Mouse (Mus musculus): ENCODE measurements at regions not wholly inside any gene's neighbourhood (a gene's known extent, or its start where the extent isn't known, plus 50 kb on each side); places are given as distances from the start of the nearest gene placed in this dataset.

DNA sequence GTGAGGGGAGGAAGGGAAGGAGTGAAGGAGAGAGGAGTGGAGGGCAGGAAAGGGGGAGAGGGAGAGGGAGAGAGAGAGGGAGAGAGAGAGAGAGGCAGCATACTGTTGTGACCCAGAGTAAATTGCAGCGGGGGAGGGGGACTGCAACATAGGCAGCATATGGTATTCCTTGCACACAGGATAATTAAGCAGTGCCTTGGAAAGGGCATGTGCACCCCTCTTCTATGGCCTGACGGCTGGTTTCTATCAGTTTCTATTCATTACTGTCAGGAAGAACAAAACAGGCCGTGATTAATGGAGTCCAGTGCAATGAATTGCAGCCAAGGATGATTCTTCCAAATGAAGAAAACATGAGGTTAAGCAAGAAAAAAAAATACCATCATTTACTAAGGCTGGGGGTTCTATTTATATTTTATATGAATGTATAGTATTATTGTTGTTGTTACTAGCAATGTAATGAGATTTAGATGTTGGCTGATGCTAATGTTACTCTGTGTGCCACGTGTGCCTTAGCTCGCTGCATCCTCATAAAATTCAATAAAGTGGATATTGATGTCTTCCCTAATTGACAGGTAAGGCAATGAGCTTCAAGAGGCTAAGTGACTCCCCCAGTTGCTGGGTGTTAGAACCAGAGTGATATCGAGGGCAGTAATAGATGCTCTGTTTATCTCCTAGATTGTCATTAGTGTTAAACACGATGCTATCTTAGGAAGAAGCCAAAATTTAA lies 181.3 kb downstream of the Gm19935 start:
- DNase-seq (ENCODE audit: low read depth, low spot score): no peak

DNA sequence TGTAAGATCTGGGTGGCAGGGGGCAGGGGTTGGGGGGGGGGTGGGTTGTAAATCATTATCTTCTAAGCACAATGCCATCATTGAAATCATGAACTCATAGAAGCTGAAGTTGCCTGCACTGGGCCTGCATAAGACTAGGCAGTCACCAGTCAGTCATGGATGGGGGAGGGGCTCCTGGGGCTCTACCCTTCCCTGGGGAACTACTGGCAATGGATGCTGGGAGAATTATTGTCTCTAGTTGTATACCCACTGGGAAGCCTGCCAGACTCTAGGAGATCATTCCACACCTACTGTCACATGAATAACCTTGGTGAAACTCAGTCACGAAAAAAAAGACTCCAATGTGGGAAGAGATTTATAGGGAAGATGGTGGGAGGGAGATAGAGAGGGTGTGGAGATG lies 186.4 kb downstream of the Gm19935 start:
- no peak for DNase-seq (ENCODE audit: low read depth, low spot score)

DNA sequence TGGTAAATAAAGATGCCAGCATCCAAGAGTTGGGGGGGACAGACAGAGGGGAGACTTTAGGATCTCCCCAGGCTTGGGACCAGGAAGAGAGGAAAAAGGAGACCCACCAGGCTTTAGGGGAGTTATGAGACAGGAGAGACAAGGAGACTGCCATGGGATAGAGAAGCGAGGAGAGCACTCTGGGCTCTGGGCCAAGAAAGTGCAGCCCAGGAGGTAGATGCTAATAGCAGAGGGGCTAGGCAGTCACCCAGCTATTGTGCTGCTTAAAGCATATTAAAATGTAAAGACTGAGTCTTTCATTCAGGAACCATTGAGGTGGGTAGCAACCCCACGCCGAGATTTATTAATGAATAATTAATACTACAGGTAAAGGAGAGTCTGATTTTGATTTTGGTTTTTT lies 208.8 kb downstream of the Gm19935 start:
- no peak for DNase-seq (ENCODE audit: low read depth, low spot score)

DNA sequence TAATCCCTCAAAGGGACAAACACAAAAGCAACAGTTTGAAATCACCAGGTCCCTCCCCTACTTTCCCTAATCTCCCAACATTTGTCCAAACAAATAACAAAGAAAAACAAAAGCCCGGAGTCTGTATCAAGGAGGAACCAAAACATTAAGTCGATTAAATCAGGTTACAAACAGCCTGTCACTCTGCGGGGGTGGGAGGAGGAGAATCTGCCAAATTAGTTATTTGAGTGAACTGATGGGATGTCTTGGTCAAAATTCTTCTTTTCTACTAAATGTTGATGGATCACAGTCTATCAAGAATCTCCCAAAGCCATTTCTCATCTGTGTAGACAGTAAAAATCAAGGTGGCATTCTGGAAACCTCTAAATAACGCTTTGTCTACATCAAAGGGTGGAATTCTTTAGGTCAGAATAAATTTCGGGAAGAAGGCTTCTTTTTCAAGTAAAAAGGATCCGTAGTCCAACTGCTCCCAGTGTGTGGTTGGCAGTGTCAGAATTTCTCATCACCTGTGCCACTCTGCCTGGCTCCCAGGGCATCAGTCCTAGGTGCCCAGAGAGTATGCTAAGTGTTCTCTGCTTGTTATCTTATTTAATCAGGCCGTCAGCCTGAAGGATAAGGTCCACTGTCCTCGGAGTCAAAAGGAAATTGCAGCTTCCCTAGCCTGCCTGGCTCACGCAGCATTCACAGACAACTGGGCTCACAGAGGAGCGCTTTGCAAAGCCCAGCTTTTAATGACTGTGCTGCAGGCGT lies 216.1 kb downstream of the Gm19935 start:
- DNase-seq (ENCODE audit: low read depth, low spot score): no peak

DNA sequence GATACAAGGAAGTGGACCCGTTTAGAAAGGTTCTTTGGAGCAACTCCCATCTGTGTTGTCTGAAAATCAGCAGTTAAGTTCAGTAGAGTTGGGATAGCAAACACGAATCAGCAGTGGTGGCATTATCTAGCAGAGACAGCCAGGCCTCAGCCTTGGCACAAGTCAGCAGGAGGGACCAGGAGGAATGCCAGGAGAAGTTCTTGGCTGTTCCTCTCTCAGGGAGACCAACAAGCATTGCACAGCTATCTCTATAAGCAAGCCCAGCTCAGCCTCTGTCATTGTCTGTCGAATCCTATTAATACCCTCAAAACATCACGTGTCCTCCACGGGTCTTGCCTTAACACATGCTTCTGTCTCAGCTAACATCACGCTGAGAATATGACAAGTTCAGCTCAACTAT lies 219.8 kb downstream of the Gm19935 start:
- no peak for DNase-seq (ENCODE audit: low read depth, low spot score)

DNA sequence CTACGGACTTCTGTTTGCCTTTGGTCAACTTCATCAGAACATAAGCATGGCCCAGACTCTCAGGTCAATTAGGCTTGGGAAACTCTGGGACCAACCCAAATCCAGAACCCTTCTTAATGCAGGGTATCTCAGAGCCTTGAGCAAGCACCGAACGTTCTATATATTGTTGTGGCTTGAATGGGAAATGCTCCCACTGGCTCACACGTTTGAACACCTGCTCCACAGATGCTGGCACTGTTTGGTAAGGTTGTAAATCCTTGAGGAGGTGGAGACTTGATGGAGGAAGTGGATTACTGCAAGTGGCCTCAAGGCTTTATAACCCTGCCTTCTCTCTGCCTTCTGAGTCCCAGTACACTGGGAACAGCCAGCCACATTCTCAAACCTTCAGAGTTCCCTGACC lies 231.3 kb upstream of the Tox3 start:
- no peak for DNase-seq (ENCODE audit: low read depth, low spot score)

DNA sequence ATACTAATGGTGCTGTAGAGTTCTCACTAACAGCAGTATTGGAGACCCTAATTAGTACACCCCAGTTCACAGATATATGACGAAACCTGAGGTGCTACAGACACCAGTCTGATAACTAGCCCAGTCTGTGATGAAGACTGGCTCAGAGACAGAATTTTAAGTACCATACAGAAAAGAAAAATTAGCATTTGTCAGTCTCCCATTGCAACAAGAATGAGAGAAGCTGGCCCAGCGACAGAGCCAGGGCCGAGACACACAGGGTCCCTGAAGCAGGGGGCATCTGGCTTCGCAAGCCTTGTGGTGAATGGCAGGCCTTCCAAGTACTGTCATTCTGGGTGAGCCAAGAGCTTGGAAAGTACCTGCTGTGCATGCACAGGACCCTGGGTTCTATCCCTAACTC lies 228.8 kb upstream of the Tox3 start:
- DNase-seq (ENCODE audit: low read depth, low spot score): no peak

DNA sequence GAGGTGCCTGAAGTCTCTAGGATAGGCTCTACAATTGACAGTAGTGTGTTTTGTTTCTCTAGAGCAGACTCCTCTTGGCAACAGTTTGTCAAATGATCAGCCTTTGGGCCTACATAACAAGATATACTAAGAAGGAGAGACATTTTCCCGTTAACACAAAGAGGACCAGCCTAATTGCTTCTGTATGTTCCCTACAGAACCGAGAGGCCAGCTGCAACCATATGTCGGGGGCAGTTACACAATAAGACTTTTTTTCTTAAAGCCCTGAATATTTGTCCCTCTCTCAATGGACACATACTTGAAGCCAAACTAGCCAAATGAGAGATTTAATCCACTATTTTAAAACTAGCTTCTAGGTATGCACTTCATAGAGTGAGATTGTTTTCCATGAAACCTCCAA lies 226.5 kb upstream of the Tox3 start:
- DNase-seq (ENCODE audit: low read depth, low spot score): no peak

DNA sequence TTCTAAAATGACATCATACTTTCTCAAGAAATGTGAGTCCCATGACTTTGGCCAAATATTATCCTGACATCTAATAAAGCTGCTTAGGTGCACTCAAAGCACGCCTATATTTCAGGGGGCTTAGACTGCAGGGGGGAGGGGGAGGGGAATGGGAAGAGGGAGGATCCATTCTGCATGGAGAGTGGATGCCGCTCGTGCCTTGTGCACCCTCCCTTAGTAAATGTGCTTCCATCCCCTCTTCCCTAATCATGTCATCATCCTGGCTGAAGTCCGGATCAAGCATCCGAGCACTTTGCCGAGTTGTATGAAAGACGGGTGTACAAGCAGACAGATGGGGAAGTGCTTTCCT lies 207.9 kb upstream of the Tox3 start:
- DNase-seq (ENCODE audit: low read depth, low spot score): no peak

DNA sequence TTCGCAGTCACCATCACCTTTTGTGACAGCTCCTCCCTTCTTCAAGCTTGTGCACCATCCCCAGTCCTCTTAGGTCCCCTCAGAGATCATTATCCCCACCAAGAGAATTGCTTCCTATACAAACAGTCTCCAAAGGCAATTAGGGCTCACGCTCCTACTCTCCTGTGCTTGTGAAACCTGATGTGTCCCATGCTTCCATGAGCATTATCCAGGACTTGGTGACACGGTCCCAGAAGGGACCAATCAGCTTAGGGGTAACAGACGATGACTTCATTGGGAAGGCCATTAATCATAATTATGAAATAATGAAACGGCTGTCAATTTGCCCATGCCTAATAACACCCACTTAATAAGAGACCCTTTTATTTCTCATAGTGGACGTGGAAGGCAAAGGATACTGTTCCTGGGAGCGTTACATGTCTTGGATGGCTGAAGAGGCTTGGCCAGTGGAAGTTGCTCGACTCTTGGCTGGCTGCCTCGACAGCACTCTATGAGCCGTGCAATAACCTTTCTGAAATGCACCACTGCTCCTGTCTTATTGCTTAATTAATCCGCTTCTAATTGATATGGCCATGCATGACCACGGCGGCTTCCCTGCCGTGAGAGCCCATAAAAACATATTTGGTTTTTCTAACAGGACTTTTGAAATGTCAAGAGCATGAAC lies 207.4 kb upstream of the Tox3 start:
- DNase-seq (ENCODE audit: low read depth, low spot score): no peak

DNA sequence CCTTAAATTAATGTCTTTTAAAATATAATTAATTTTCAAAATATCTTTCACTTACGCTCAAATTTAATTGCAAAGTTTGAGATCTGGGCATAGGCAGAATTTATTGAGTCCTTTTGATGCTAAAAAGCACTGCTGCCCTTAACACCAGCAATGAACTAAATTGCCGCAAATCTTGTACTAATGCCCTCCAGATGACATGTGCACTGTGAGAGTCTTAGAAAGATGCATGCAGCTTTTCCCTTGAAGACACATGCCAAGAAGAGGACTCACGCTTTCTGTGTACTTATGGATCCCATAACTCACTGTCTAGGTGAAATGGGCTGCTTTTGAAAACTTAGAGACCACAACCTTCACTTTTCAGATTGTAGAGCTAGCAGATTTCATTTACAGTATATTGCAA lies 199.1 kb upstream of the Tox3 start:
- DNase-seq (ENCODE audit: low read depth, low spot score): no peak

DNA sequence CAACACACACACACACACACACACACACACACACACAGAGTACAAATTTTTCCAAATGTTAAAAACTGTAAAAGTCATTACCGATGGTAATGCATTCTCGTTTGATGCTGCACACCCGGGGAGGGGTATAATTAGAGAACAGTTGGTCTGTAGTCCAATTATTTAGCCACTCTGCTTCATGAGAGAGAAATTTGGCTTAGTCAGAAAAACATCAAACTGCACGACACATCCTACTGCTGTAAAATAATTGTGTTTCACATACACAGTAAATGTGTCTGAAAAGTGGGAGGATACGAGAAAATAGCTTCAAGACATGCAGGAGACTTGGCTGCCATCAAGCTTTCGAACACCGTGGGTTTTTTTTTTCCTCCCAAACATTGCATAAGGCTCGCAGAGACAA lies 194.5 kb upstream of the Tox3 start:
- DNase-seq (ENCODE audit: low read depth, low spot score): no peak

DNA sequence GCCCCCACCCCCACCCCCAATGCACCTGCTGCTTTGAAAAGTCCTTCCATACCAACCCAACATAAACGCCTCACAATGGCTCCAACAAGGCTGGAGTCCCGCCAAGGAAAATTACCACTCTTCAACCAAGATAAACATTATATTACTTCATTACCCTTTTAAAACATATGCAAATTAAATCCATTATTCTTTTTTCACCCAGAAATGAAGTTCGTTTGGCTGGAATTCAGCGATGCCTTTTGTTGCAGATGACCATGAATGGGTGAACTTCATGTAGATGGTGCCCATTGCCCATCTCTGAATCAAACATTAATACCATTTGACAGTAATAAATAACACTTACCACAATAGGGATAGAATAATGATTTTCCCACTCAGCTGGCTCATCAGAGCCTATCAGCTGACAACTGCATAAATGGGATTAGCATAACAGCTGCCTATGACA lies 188.1 kb upstream of the Tox3 start:
- no peak for DNase-seq (ENCODE audit: low read depth, low spot score)

DNA sequence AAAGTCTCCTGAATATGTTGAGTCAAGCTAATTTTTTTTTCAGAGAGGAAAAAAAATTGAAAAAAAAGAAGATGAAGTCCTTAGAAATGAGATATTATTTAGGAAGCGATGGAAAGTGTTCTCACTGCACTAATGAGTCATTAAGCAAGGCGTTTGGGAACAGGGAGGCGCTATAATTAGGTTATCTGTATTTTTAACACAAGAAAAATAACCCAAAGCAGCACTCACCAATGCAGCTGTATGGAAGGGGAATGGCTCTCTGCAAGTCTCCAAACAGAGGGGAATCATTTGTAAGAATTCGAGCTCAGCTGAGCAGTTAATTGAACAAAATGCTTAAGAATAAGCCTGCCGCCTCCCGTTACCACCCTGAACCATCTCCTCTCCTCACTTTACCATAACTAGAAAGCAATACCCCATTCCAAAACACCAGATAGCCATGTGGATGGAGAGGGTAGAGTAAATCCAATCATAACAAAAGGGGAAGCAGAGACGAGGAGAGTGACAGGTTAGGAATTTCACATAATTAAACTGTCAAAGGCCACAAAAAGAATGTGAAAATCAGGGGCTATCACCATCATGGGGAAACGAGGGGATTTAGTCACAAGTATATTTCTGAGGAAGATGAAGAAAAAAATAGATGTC lies 187.5 kb upstream of the Tox3 start:
- DNase-seq (ENCODE audit: low read depth, low spot score): no peak

DNA sequence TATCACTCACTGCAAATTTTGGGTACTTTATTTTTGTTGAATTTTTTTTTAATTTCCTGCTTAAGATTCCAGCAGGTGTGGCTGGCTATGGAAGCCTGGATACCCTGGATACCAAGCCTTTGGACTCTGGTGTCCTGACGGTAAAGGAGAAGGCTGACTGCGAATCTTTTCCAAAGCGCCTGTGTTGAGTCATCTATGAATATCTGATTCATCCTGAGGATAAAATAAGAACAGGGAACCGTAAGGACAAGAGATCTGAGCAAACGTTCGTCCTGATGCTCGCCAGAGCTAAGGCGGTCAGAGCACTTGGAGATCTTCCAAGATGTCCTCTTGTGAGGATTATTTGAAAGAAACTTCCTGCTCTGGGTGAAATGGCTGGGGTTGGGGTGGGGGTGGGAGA lies 173.2 kb upstream of the Tox3 start:
- no peak for DNase-seq (ENCODE audit: low read depth, low spot score)

DNA sequence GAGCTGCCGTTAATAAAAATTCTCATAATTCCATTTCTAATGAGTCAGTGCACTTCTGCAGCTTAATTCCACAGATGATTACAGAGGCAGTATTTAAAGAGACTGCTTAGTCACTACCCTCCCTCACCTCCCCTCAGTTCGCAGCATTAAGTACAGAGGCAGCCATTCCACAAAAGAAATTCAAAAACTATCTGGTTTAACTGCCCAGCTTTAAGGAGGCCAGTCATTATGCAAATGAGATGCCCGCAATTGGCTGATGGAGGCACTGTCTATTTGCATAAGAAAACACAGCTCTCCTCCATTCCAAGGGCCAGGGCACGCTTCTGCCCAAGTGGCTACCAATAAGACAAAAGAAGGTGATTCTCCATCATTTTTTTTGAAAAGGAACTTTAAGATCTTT lies 172.0 kb upstream of the Tox3 start:
- DNase-seq (ENCODE audit: low read depth, low spot score): peak; percentile 19

DNA sequence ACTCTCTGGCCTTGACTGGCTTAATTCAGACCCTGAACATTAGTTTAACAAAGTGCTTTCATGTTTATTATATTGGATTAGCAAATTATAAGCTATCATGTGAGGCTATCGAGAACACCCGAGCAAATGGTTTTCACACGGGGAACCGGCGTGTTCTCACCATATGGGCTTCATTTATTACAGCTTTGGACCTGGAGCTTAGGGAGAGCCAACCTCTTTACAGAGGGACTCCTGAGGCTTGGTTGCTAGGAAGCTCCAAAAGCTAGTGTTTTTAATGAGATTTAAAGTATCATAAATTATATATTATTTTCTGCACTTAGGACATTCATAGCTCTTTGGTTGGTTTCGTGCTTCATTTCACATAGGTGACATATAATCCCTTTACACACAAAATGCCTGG lies 171.4 kb upstream of the Tox3 start:
- no peak for DNase-seq (ENCODE audit: low read depth, low spot score)

DNA sequence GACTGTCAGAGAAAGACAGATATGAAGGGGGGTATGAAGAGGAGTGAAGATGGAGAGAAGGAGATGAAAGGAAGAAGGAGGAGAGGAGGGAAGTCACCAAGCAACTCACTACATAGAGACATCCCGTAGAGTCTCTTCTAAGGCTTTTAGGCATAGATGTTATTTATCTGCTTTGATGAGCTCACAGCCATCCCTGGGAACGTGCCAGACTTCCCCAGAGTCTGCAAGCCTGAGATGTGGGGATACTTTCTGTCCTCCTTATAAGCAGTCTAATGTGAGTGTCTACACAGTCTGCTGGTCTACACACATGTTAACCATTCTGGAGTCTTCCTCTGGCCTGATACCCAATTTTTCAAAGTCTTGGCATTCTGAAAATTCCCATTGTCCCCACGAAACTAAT lies 166.0 kb upstream of the Tox3 start:
- DNase-seq (ENCODE audit: low read depth, low spot score): no peak

DNA sequence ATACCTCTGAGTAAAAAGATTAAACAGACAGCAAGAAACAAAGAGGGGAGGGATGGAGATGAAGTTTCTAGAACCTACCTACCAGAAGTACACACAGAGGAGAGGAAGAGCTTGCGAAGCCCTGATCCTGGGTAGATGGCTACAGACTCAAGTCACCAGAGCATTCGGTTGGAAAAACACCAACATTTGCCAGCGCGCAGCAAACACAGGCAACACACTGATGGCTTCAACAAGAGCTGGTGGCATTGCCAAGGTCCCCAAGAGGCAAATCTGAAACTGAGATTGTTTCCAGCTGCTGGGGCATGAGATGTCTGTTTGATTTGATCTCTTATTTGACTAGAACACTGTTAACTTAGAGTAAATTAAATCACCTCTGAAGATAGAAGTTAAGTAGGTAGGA lies 165.5 kb upstream of the Tox3 start:
- DNase-seq (ENCODE audit: low read depth, low spot score): no peak

DNA sequence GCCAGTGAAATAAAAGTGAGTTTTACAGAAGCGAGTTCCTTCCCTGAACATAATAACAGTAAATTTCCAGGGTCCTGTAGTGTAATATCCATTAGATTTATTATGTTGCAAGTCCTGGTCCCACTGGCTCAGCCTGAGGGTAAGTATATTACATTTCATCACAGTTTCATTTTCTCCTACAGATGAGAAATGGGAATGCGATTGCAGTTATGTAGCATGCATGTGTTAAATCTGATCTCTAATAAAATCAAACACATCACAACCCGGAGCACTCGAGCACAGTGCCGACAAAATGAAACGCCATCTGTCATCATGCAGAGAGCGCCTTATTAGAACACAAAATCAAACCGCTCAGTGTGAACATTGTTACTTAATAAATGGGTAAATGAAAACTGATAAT lies 165.0 kb upstream of the Tox3 start:
- DNase-seq (ENCODE audit: low read depth, low spot score): no peak

DNA sequence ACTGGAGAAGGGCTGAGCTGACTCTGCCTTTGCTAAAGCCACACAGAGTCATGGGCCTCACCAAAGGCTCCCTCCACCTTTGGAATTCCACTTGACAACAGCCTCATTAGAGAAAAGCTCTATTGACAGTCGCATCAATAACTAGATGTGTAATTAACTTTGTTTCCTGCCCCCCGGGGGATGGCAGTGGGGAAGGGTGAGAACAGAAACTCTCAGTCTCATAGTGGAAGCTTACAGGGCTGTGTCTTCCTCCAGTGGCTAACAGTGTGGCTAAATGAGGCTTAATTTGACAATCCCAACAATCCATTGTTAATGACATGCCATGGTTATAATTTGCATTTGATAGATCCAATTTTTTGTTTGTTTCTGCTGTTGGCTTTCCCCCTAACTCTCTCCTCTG lies 164.5 kb upstream of the Tox3 start:
- DNase-seq (ENCODE audit: low read depth, low spot score): no peak

DNA sequence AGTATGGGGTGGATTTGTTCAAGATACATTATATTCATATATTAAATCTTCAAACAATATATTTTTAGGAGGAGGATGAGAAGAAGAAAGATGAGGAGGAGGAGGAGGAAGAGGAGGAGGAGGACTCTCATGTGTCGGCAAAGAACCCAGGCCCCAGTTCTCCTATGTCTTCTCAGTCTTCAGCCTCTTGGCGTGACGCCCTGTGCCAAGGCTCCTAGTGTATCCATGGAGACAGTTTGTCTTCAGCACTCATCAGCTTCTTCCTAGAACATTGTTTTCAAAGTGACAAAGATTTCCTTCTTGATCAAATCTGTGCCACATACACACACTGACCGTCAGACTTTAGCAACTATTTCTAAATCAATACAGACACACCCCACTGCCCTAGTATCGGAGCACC lies 156.4 kb upstream of the Tox3 start:
- no peak for DNase-seq (ENCODE audit: low read depth, low spot score)

DNA sequence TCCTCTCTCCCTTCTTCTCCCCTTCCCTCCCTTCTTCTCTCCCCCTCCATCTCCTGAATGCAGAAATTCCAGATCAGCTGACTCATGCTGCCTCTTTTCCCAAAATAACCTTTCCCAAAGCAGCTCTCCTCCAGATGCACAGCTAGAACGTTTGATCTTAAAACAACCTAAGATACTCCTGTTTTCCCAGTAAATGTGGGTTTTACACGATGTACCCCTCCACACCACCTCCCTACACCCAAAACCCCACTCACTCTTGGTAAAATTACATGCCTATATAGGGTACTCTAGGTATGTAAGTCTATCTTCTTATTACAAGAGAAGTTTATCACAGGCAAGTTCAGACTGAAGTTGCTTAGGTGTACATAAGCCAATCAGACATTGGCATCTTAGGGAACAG lies 155.2 kb upstream of the Tox3 start:
- no peak for DNase-seq (ENCODE audit: low read depth, low spot score)

All from ZHBTc4 (cell line).